Mouse (Mus musculus) liver, embryonic 14.5 days (tissue): ENCODE measurements around the gene Fuz. TPM values are rescaled to one million over a fixed set of nuclear protein-coding genes. Genes with fewer than 3 reads are reported as not detected.

Source experiments
- ATAC-seq: fragments of 200-750 bp; cut with Nextera tagmentation; 2 replicates; pipeline ENCODE4 v1.8.0; 2017; ENCODE audit warnings: moderate number of reproducible peaks, mild to moderate bottlenecking, moderate library complexity; ENCODE audit not compliant: insufficient read depth
- DNase-seq, 3 experiments: peaks; one replicate each; pipeline ENCODE4 v3.0.0-alpha.2; 2012 to 2013; ENCODE audit warnings: low read depth in 3 of 3, low spot score in 3 of 3
- H3K27ac ChIP-seq: fragments of 300-500 bp; sonication (generic); 2 replicates; pipeline ENCODE4 v1.5.1; 2014; ENCODE audit warnings: moderate library complexity, mild to moderate bottlenecking, control low read depth, inconsistent platforms
- H3K27me3 ChIP-seq: fragments of 300-500 bp; sonication (generic); 2 replicates; pipeline ENCODE4 v1.6.1; 2014; ENCODE audit warnings: mild to moderate bottlenecking, low read length, moderate library complexity; ENCODE audit not compliant: control insufficient read depth, insufficient read depth
- H3K36me3 ChIP-seq: fragments of 300-500 bp; sonication (generic); replicated peaks from 2 replicates; pipeline ENCODE4 v1.6.1; 2014; ENCODE audit warnings: low read depth; ENCODE audit not compliant: control insufficient read depth, insufficient read depth
- H3K4me1 ChIP-seq, 2 experiments: fragments of 200-500 bp in 1 of 2; fragments of 300-500 bp in 1 of 2; sonication (generic) in 1 of 2; replicated peaks; 2 replicates each; pipeline ENCODE4 v1.6.1; 2012 to 2014; ENCODE audit warnings: antibody characterized with exemption in 1 of 2, inconsistent platforms in 1 of 2, low read length in 1 of 2; ENCODE audit not compliant: control insufficient read depth in 2 of 2, insufficient read depth in 2 of 2
- H3K4me2 ChIP-seq: fragments of 300-500 bp; sonication (generic); 2 replicates; pipeline ENCODE4 v1.6.1; 2014; ENCODE audit warnings: low read depth, mild to moderate bottlenecking, control low read depth, moderate library complexity
- H3K4me3 ChIP-seq, 2 experiments: fragments of 200-500 bp in 1 of 2; fragments of 300-500 bp in 1 of 2; sonication (generic) in 1 of 2; 2 replicates each; pipeline ENCODE4 v1.5.1; 2012 to 2014; ENCODE audit warnings: low read depth in 2 of 2, low read length in 2 of 2, mild to moderate bottlenecking in 2 of 2, control low read depth in 1 of 2, inconsistent platforms in 1 of 2, moderate library complexity in 1 of 2; ENCODE audit not compliant: insufficient read depth in 1 of 2
- H3K9ac ChIP-seq: fragments of 300-500 bp; sonication (generic); replicated peaks from 2 replicates; pipeline ENCODE4 v1.6.1; 2014; ENCODE audit warnings: mild to moderate bottlenecking, control low read depth, moderate library complexity
- H3K9me3 ChIP-seq: fragments of 300-500 bp; sonication (generic); 2 replicates; pipeline ENCODE4 v1.6.1; 2016; ENCODE audit warnings: low read length, mixed read lengths; ENCODE audit not compliant: control insufficient read depth
- CTCF ChIP-seq: IDR thresholded peaks from 2 replicates; pipeline ENCODE4 v1.5.1; 2016; ENCODE audit warnings: antibody characterized with exemption, low read depth, control low read depth
- EP300 ChIP-seq: IDR thresholded peaks from 2 replicates; pipeline ENCODE4 v1.6.1; 2016; ENCODE audit warnings: antibody characterized with exemption, low read depth
- WGBS: fragments of 180-500 bp; shearing (Covaris S2); extraction: QIAGEN DNeasy Blood & Tissue Kit; methylation state at CpG from one replicate; pipeline ENCODE4 v1.1.7; 2014; ENCODE audit not compliant: insufficient replicate concordance; 5-methylcytosine and 5-hydroxymethylcytosine counted together
- microRNA counts: library from miRNA; unstranded; fragments of <30 nt; microRNA quantifications from one replicate; lab custom pipeline; 2016
- microRNA-seq: library from miRNA; unstranded; fragments of <30 nt; microRNA quantifications from one replicate; pipeline ENCODE4, GENCODE M21; 2016
- polyA plus RNA-seq, 2 experiments: library from polyadenylated mRNA; depleted of rRNA in 1 of 2; stranded (reverse) in 1 of 2; unstranded in 1 of 2; fragments of >200 nt; fragmentation: Nextera tagmentation in 1 of 2; extraction: Ambion mirVana in 1 of 2; gene quantifications; 2 replicates each; pipeline versions ENCODE4 v1.2.1 to v1.2.3; 2012 to 2014

The Fuz gene
- polyA plus RNA-seq, 2 experiments: 5.0 to 5.9 TPM

- ATAC-seq: no peak
- Histone ChIP-seq H3K4me2 (no peak overlapping the region), H3K27me3 (peaks cover 22% of the 10 kb centered on the region), H3K9ac (no peak overlapping the region), H3K9me3 (no peaks in the 10 kb centered on the region), H3K27ac (no peak overlapping the region), H3K36me3 (no peaks in the 10 kb centered on the region), H3K4me3 (no peak overlapping the region), H3K4me1 (peaks cover 12 to 14% of the 10 kb centered on the region in 2 experiments)
- no peak for DNase-seq
- TF ChIP-seq EP300: no peak
- TF ChIP-seq CTCF: no peak
- 43% methylated on average over 6 of the region's 6 CpGs for WGBS
Measured at GRCm38 (mm10) chr7:44949922-44950321, 54.0 kb downstream of the Fuz start.

GRCm38 (mm10) chr7:44951960-44952359 is 56.1 kb downstream of the Fuz start:
- ATAC-seq: peak; percentile 78
- peak overlapping the region; percentile 49 to 59 for H3K4me3 ChIP-seq
- TF ChIP-seq EP300 (no peak), CTCF (no peak)
- H3K9me3 ChIP-seq: no peaks in the 10 kb centered on the region
- H3K9ac ChIP-seq: peak overlapping the region; percentile 57
- peaks cover 22% of the 10 kb centered on the region for H3K27me3 ChIP-seq
- H3K36me3 ChIP-seq: no peaks in the 10 kb centered on the region
- DNase-seq: peak; percentile 59 to 72 (median 64)
- peak overlapping the region; percentile 49 for H3K27ac ChIP-seq
- WGBS: 0% methylated on average over 10 of the region's 10 CpGs
- peak overlapping the region; percentile 91 for H3K4me2 ChIP-seq
- peaks cover 12 to 14% of the 10 kb centered on the region in 2 experiments for H3K4me1 ChIP-seq

MicroRNAs encoded within 50 kb of the gene (microRNA counts, 519-probe panel; counts per million panel counts)
- 69.9 counts per million for microRNA mmu-miR-707 (lab: Ali Mortazavi, UCI)

Small RNAs within 50 kb of the gene (microRNA-seq; reads per million reads assigned to microRNA genes)
- not detected for gene Mir707

Other genes starting within 250 kb of the Fuz start
- 0.15 and 0.75 TPM in 2 replicates for gene Myh14, start 225.2 kb upstream of the Fuz start, polyA plus RNA-seq (2012; rRNA removed)
- 0.09 and 0.23 TPM in 2 replicates for gene Myh14, start 225.2 kb upstream of the Fuz start, polyA plus RNA-seq (2014; fragmentation: Nextera tagmentation; extraction: Ambion mirVana)
- not detected in 2 replicates for gene Izumo2, start 187.3 kb upstream of the Fuz start, polyA plus RNA-seq (2012; rRNA removed)
- not detected in 2 replicates for gene Izumo2, start 187.3 kb upstream of the Fuz start, polyA plus RNA-seq (2014; fragmentation: Nextera tagmentation; extraction: Ambion mirVana)
- gene Vrk3, start 147.7 kb upstream of the Fuz start, polyA plus RNA-seq (2012; rRNA removed): 22.2 and 23.7 TPM in 2 replicates
- gene Vrk3, start 147.7 kb upstream of the Fuz start, polyA plus RNA-seq (2014; fragmentation: Nextera tagmentation; extraction: Ambion mirVana): 20.4 and 22.2 TPM in 2 replicates
- 0.79 and 0.96 TPM in 2 replicates for gene Zfp473, start 145.0 kb upstream of the Fuz start, polyA plus RNA-seq (2012; rRNA removed)
- gene Zfp473, start 145.0 kb upstream of the Fuz start, polyA plus RNA-seq (2014; fragmentation: Nextera tagmentation; extraction: Ambion mirVana): 0.81 and 1.1 TPM in 2 replicates
- gene Nup62, start 80.0 kb upstream of the Fuz start, polyA plus RNA-seq (2012; rRNA removed): 44.8 and 50.2 TPM in 2 replicates
- gene Nup62, start 80.0 kb upstream of the Fuz start, polyA plus RNA-seq (2014; fragmentation: Nextera tagmentation; extraction: Ambion mirVana): 31.5 and 32.8 TPM in 2 replicates
- 0.36 and 0.40 TPM in 2 replicates for gene Il4i1, start 79.7 kb upstream of the Fuz start, polyA plus RNA-seq (2012; rRNA removed)
- 0.22 and 0.52 TPM in 2 replicates for gene Il4i1, start 79.7 kb upstream of the Fuz start, polyA plus RNA-seq (2014; fragmentation: Nextera tagmentation; extraction: Ambion mirVana)
- gene Atf5, start 79.4 kb upstream of the Fuz start, polyA plus RNA-seq (2012; rRNA removed): 33.8 and 36.4 TPM in 2 replicates
- 2.5 TPM in 2 replicates for gene Atf5, start 79.4 kb upstream of the Fuz start, polyA plus RNA-seq (2014; fragmentation: Nextera tagmentation; extraction: Ambion mirVana)
- gene Akt1s1, start 47.1 kb upstream of the Fuz start, polyA plus RNA-seq (2012; rRNA removed): 25.8 and 36.4 TPM in 2 replicates
- gene Akt1s1, start 47.1 kb upstream of the Fuz start, polyA plus RNA-seq (2014; fragmentation: Nextera tagmentation; extraction: Ambion mirVana): 10.0 and 10.6 TPM in 2 replicates
- 12.9 and 16.2 TPM in 2 replicates for gene Tbc1d17, start 47.0 kb upstream of the Fuz start, polyA plus RNA-seq (2012; rRNA removed)
- gene Tbc1d17, start 47.0 kb upstream of the Fuz start, polyA plus RNA-seq (2014; fragmentation: Nextera tagmentation; extraction: Ambion mirVana): 18.3 and 20.2 TPM in 2 replicates
- gene Pnkp, start 38.9 kb upstream of the Fuz start, polyA plus RNA-seq (2012; rRNA removed): 12.7 and 14.3 TPM in 2 replicates
- 15.6 and 17.0 TPM in 2 replicates for gene Pnkp, start 38.9 kb upstream of the Fuz start, polyA plus RNA-seq (2014; fragmentation: Nextera tagmentation; extraction: Ambion mirVana)
- gene Ptov1, start 26.3 kb upstream of the Fuz start, polyA plus RNA-seq (2012; rRNA removed): 47.3 and 54.1 TPM in 2 replicates
- gene Ptov1, start 26.3 kb upstream of the Fuz start, polyA plus RNA-seq (2014; fragmentation: Nextera tagmentation; extraction: Ambion mirVana): 35.0 and 42.1 TPM in 2 replicates
- 29.3 and 35.1 TPM in 2 replicates for gene Med25, start 3.4 kb upstream of the Fuz start, polyA plus RNA-seq (2012; rRNA removed)
- gene Med25, start 3.4 kb upstream of the Fuz start, polyA plus RNA-seq (2014; fragmentation: Nextera tagmentation; extraction: Ambion mirVana): 24.2 and 27.1 TPM in 2 replicates
- 62.2 and 67.6 TPM in 2 replicates for gene Ap2a1, start 33.4 kb downstream of the Fuz start, polyA plus RNA-seq (2012; rRNA removed)
- gene Ap2a1, start 33.4 kb downstream of the Fuz start, polyA plus RNA-seq (2014; fragmentation: Nextera tagmentation; extraction: Ambion mirVana): 69.6 and 74.2 TPM in 2 replicates
- 0.07 and 0.22 TPM in 2 replicates for gene Tsks, start 47.1 kb downstream of the Fuz start, polyA plus RNA-seq (2012; rRNA removed)
- 0.05 TPM in 1 of 2 replicates, not detected in the other for gene Tsks, start 47.1 kb downstream of the Fuz start, polyA plus RNA-seq (2014; fragmentation: Nextera tagmentation; extraction: Ambion mirVana)
- 2.5 and 3.0 TPM in 2 replicates for gene Cpt1c, start 78.8 kb downstream of the Fuz start, polyA plus RNA-seq (2012; rRNA removed)
- 0.80 and 1.3 TPM in 2 replicates for gene Cpt1c, start 78.8 kb downstream of the Fuz start, polyA plus RNA-seq (2014; fragmentation: Nextera tagmentation; extraction: Ambion mirVana)
- gene Prmt1, start 90.5 kb downstream of the Fuz start, polyA plus RNA-seq (2012; rRNA removed): 168 and 174 TPM in 2 replicates
- gene Prmt1, start 90.5 kb downstream of the Fuz start, polyA plus RNA-seq (2014; fragmentation: Nextera tagmentation; extraction: Ambion mirVana): 50.4 and 51.2 TPM in 2 replicates
- 40.3 and 41.0 TPM in 2 replicates for gene Irf3, start 101.6 kb downstream of the Fuz start, polyA plus RNA-seq (2012; rRNA removed)
- 28.0 and 32.1 TPM in 2 replicates for gene Irf3, start 101.6 kb downstream of the Fuz start, polyA plus RNA-seq (2014; fragmentation: Nextera tagmentation; extraction: Ambion mirVana)
- 11.4 and 14.4 TPM in 2 replicates for gene Bcl2l12, start 102.6 kb downstream of the Fuz start, polyA plus RNA-seq (2012; rRNA removed)
- 11.7 and 11.9 TPM in 2 replicates for gene Bcl2l12, start 102.6 kb downstream of the Fuz start, polyA plus RNA-seq (2014; fragmentation: Nextera tagmentation; extraction: Ambion mirVana)
- 16.2 and 16.9 TPM in 2 replicates for gene Scaf1, start 120.3 kb downstream of the Fuz start, polyA plus RNA-seq (2012; rRNA removed)
- 11.0 and 14.5 TPM in 2 replicates for gene Scaf1, start 120.3 kb downstream of the Fuz start, polyA plus RNA-seq (2014; fragmentation: Nextera tagmentation; extraction: Ambion mirVana)
- 16.3 and 19.7 TPM in 2 replicates for gene Rras, start 121.9 kb downstream of the Fuz start, polyA plus RNA-seq (2012; rRNA removed)
- 15.4 and 20.6 TPM in 2 replicates for gene Rras, start 121.9 kb downstream of the Fuz start, polyA plus RNA-seq (2014; fragmentation: Nextera tagmentation; extraction: Ambion mirVana)
- 1.8 and 2.6 TPM in 2 replicates for gene Prr12, start 156.8 kb downstream of the Fuz start, polyA plus RNA-seq (2012; rRNA removed)
- gene Prr12, start 156.8 kb downstream of the Fuz start, polyA plus RNA-seq (2014; fragmentation: Nextera tagmentation; extraction: Ambion mirVana): 1.9 and 2.2 TPM in 2 replicates
- gene Nosip, start 166.3 kb downstream of the Fuz start, polyA plus RNA-seq (2012; rRNA removed): 24.5 and 26.4 TPM in 2 replicates
- 23.1 and 27.4 TPM in 2 replicates for gene Nosip, start 166.3 kb downstream of the Fuz start, polyA plus RNA-seq (2014; fragmentation: Nextera tagmentation; extraction: Ambion mirVana)
- 8.5 and 10.1 TPM in 2 replicates for gene Prrg2, start 166.6 kb downstream of the Fuz start, polyA plus RNA-seq (2012; rRNA removed)
- gene Prrg2, start 166.6 kb downstream of the Fuz start, polyA plus RNA-seq (2014; fragmentation: Nextera tagmentation; extraction: Ambion mirVana): 6.2 and 7.3 TPM in 2 replicates
- gene Rcn3, start 196.1 kb downstream of the Fuz start, polyA plus RNA-seq (2012; rRNA removed): 20.1 and 20.6 TPM in 2 replicates
- 19.2 and 21.5 TPM in 2 replicates for gene Rcn3, start 196.1 kb downstream of the Fuz start, polyA plus RNA-seq (2014; fragmentation: Nextera tagmentation; extraction: Ambion mirVana)
- gene Fcgrt, start 207.8 kb downstream of the Fuz start, polyA plus RNA-seq (2012; rRNA removed): 14.9 and 16.3 TPM in 2 replicates
- gene Fcgrt, start 207.8 kb downstream of the Fuz start, polyA plus RNA-seq (2014; fragmentation: Nextera tagmentation; extraction: Ambion mirVana): 35.5 and 35.6 TPM in 2 replicates
- gene Rps11, start 228.4 kb downstream of the Fuz start, polyA plus RNA-seq (2012; rRNA removed): 309 and 366 TPM in 2 replicates
- 989 and 1,016 TPM in 2 replicates for gene Rps11, start 228.4 kb downstream of the Fuz start, polyA plus RNA-seq (2014; fragmentation: Nextera tagmentation; extraction: Ambion mirVana)
- 534 and 909 TPM in 2 replicates for gene Rpl13a, start 232.7 kb downstream of the Fuz start, polyA plus RNA-seq (2012; rRNA removed)
- gene Rpl13a, start 232.7 kb downstream of the Fuz start, polyA plus RNA-seq (2014; fragmentation: Nextera tagmentation; extraction: Ambion mirVana): 992 and 1,027 TPM in 2 replicates
- 0.03 TPM in 1 of 2 replicates, not detected in the other for gene Gm45713, start 240.2 kb downstream of the Fuz start, polyA plus RNA-seq (2012; rRNA removed)
- gene Gm45713, start 240.2 kb downstream of the Fuz start, polyA plus RNA-seq (2014; fragmentation: Nextera tagmentation; extraction: Ambion mirVana): 0.15 and 0.63 TPM in 2 replicates
- gene Flt3l, start 240.4 kb downstream of the Fuz start, polyA plus RNA-seq (2012; rRNA removed): 12.1 and 13.4 TPM in 2 replicates
- gene Flt3l, start 240.4 kb downstream of the Fuz start, polyA plus RNA-seq (2014; fragmentation: Nextera tagmentation; extraction: Ambion mirVana): 3.9 and 5.5 TPM in 2 replicates